Mouse (Mus musculus) midbrain, embryonic 15.5 days (tissue): Measurements from ENCODE around the gene Arhgap31. TPM values are rescaled to one million over a fixed set of nuclear protein-coding genes. Genes with fewer than 3 reads are reported as not detected.

ENCODE experiments used
- ATAC-seq: fragments of 200-750 bp; cut with Nextera tagmentation; replicated peaks from 2 replicates; pipeline ENCODE4 v1.8.0; 2017; ENCODE audit warnings: moderate TSS enrichment
- H3K27ac ChIP-seq: fragments of 300-500 bp; sonication (generic); 2 replicates; pipeline ENCODE4 v1.5.1; 2015; ENCODE audit warnings: mild to moderate bottlenecking, inconsistent platforms
- H3K27me3 ChIP-seq: fragments of 300-500 bp; sonication (generic); replicated peaks from 2 replicates; pipeline ENCODE4 v1.6.1; 2015; ENCODE audit warnings: inconsistent platforms
- H3K36me3 ChIP-seq: fragments of 300-500 bp; sonication (generic); replicated peaks from 2 replicates; pipeline ENCODE4 v1.6.1; 2015; ENCODE audit warnings: inconsistent platforms
- H3K4me1 ChIP-seq: fragments of 300-500 bp; sonication (generic); 2 replicates; pipeline ENCODE4 v1.6.1; 2015; ENCODE audit warnings: inconsistent platforms
- H3K4me2 ChIP-seq: fragments of 300-500 bp; sonication (generic); 2 replicates; pipeline ENCODE4 v1.6.1; 2015; ENCODE audit warnings: inconsistent platforms, mild to moderate bottlenecking, moderate library complexity
- H3K4me3 ChIP-seq: fragments of 300-500 bp; sonication (generic); 2 replicates; pipeline ENCODE4 v1.5.1; 2015; ENCODE audit warnings: mild to moderate bottlenecking, inconsistent platforms
- H3K9ac ChIP-seq: fragments of 300-500 bp; sonication (generic); 2 replicates; pipeline ENCODE4 v1.6.1; 2015; ENCODE audit warnings: mild to moderate bottlenecking, inconsistent platforms
- H3K9me3 ChIP-seq: fragments of 300-500 bp; sonication (generic); 2 replicates; pipeline ENCODE4 v1.6.1; 2016; ENCODE audit warnings: inconsistent platforms
- WGBS: fragments of 180-500 bp; shearing (Covaris S2); methylation state at CpG from one replicate; pipeline ENCODE4 v1.1.7; 2015; ENCODE audit warnings: mixed read lengths; 5-methylcytosine and 5-hydroxymethylcytosine counted together
- polyA plus RNA-seq: library from polyadenylated mRNA; unstranded; fragments of >200 nt; fragmentation: Nextera tagmentation; extraction: Ambion mirVana; gene quantifications from 2 replicates; pipeline ENCODE4 v1.2.1, GENCODE M21; 2015

The Arhgap31 gene
- polyA plus RNA-seq, 1 experiment from 2014 or later: 5.8 TPM

GRCm38 (mm10) chr16:38584761-38585160 is 128.3 kb downstream of the Arhgap31 start:
- 94% methylated on average over 7 of the region's 7 CpGs for WGBS
- no peaks in the 10 kb centered on the region for H3K9me3 ChIP-seq
- H3K4me3 ChIP-seq: no peak overlapping the region
- H3K27me3 ChIP-seq: no peaks in the 10 kb centered on the region
- no peak overlapping the region for H3K9ac ChIP-seq
- no peak for ATAC-seq
- no peak overlapping the region for H3K27ac ChIP-seq
- no peak overlapping the region for H3K4me2 ChIP-seq
- peaks cover 52% of the 10 kb centered on the region for H3K36me3 ChIP-seq
- H3K4me1 ChIP-seq: no peaks in the 10 kb centered on the region

GRCm38 (mm10) chr16:38571481-38571880 is 141.6 kb downstream of the Arhgap31 start:
- Histone ChIP-seq H3K27me3 (no peaks in the 10 kb centered on the region), H3K9ac (no peak overlapping the region), H3K4me1 (no peaks in the 10 kb centered on the region), H3K4me3 (no peak overlapping the region), H3K4me2 (no peak overlapping the region), H3K36me3 (peaks cover 19% of the 10 kb centered on the region), H3K27ac (no peak overlapping the region), H3K9me3 (no peaks in the 10 kb centered on the region)
- WGBS: 96% methylated on average over 3 of the region's 3 CpGs
- ATAC-seq: no peak

GRCm38 (mm10) chr16:38568192-38568591 is 144.9 kb downstream of the Arhgap31 start:
- no peaks in the 10 kb centered on the region for H3K27me3 ChIP-seq
- H3K9ac ChIP-seq: no peak overlapping the region
- peaks cover 16% of the 10 kb centered on the region for H3K36me3 ChIP-seq
- H3K4me2 ChIP-seq: no peak overlapping the region
- whole genome bisulfite sequencing: 95% methylated on average over 5 of the region's 5 CpGs
- no peak overlapping the region for H3K4me3 ChIP-seq
- ATAC-seq: no peak
- no peaks in the 10 kb centered on the region for H3K9me3 ChIP-seq
- peaks cover 20% of the 10 kb centered on the region for H3K4me1 ChIP-seq
- no peak overlapping the region for H3K27ac ChIP-seq

- H3K4me3 ChIP-seq: peak overlapping the region; percentile 98
- H3K9ac ChIP-seq: peak overlapping the region; percentile 73
- H3K27ac ChIP-seq: no peak overlapping the region
- no peaks in the 10 kb centered on the region for H3K9me3 ChIP-seq
- H3K4me2 ChIP-seq: peak overlapping the region; percentile 79
- WGBS: 41% methylated on average over 10 of the region's 10 CpGs
- peaks cover 11% of the 10 kb centered on the region for H3K27me3 ChIP-seq
- peaks cover 6% of the 10 kb centered on the region; the same call in 1 of the 2 replicates for H3K36me3 ChIP-seq
- no peak for ATAC-seq
- H3K4me1 ChIP-seq: peaks cover 21% of the 10 kb centered on the region
These were observed 149.6 kb downstream of the Arhgap31 start for GRCm38 (mm10) chr16:38563516-38563915.

GRCm38 (mm10) chr16:38562968-38563327 is 150.1 kb downstream of the Arhgap31 start:
- H3K4me2 ChIP-seq: peak overlapping the region; percentile 79
- peaks cover 6% of the 10 kb centered on the region; the same call in 1 of the 2 replicates for H3K36me3 ChIP-seq
- H3K9me3 ChIP-seq: no peaks in the 10 kb centered on the region
- peaks cover 21% of the 10 kb centered on the region for H3K4me1 ChIP-seq
- peaks cover 11% of the 10 kb centered on the region for H3K27me3 ChIP-seq
- peak overlapping the region; percentile 81 for H3K27ac ChIP-seq
- no peak; the same call in 1 of the 2 replicates for ATAC-seq
- peak overlapping the region; percentile 98 for H3K4me3 ChIP-seq
- H3K9ac ChIP-seq: peak overlapping the region; percentile 73
- under 1% methylated on average over 25 of the region's 25 CpGs for WGBS

- Histone ChIP-seq H3K4me2 (peak overlapping the region; percentile 79), H3K9ac (peak overlapping the region; percentile 73), H3K9me3 (no peaks in the 10 kb centered on the region), H3K36me3 (peaks cover 6% of the 10 kb centered on the region; the same call in 1 of the 2 replicates), H3K27ac (peak overlapping the region; percentile 81), H3K4me3 (peak overlapping the region; percentile 98), H3K4me1 (peaks cover 21% of the 10 kb centered on the region), H3K27me3 (peaks cover 11% of the 10 kb centered on the region)
- peak; percentile 98 for ATAC-seq
- 7% methylated on average over 37 of the region's 37 CpGs for WGBS
These were observed 150.7 kb downstream of the Arhgap31 start for GRCm38 (mm10) chr16:38562131-38562967.

GRCm38 (mm10) chr16:38558221-38558748 is 154.8 kb downstream of the Arhgap31 start, which contains the start of gene Tmem39a:
TSS of gene Tmem39a (plus strand) at chr16:38558698.
- H3K4me2 ChIP-seq: no peak within 1 kb of the TSS
- WGBS: 79% methylated on average over 3 of the region's 3 CpGs
- no peak within 1 kb of the TSS for H3K9ac ChIP-seq
- peaks cover 2% of the 10 kb centered on the region for H3K4me1 ChIP-seq
- H3K27me3 ChIP-seq: peaks cover 30% of the 10 kb centered on the region
- no peaks in the 10 kb centered on the region for H3K9me3 ChIP-seq
- no peaks in the 10 kb centered on the region for H3K36me3 ChIP-seq
- H3K4me3 ChIP-seq: no peak within 1 kb of the TSS
- no peak for ATAC-seq
- no peak within 1 kb of the TSS for H3K27ac ChIP-seq

GRCm38 (mm10) chr16:38555988-38556387 is 157.1 kb downstream of the Arhgap31 start:
- no peak overlapping the region for H3K9ac ChIP-seq
- no peaks in the 10 kb centered on the region for H3K4me1 ChIP-seq
- H3K4me2 ChIP-seq: no peak overlapping the region
- H3K4me3 ChIP-seq: no peak overlapping the region
- H3K27me3 ChIP-seq: peaks cover 32% of the 10 kb centered on the region
- no peak overlapping the region for H3K27ac ChIP-seq
- WGBS: 80% methylated on average over 3 of the region's 3 CpGs
- H3K9me3 ChIP-seq: no peaks in the 10 kb centered on the region
- H3K36me3 ChIP-seq: no peaks in the 10 kb centered on the region
- ATAC-seq: no peak

GRCm38 (mm10) chr16:38549479-38550396 is 163.3 kb downstream of the Arhgap31 start, which contains the start of gene Poglut1:
TSS of gene Poglut1 (minus strand) at chr16:38550258.
- ATAC-seq: peak; percentile 97
- Histone ChIP-seq H3K4me2 (peak within 1 kb of the TSS; percentile 66), H3K9me3 (no peaks in the 10 kb centered on the region), H3K36me3 (peaks cover 7% of the 10 kb centered on the region; the same call in 1 of the 2 replicates), H3K4me3 (peak within 1 kb of the TSS; percentile 76), H3K9ac (peak within 1 kb of the TSS; percentile 92), H3K27me3 (peaks cover 8% of the 10 kb centered on the region; the same call in 1 of the 2 replicates), H3K27ac (peak within 1 kb of the TSS; percentile 86), H3K4me1 (peaks cover 20% of the 10 kb centered on the region)
- 2% methylated on average over 53 of the region's 54 CpGs for WGBS
